Mouse (Mus musculus): ENCODE measurements around the gene Adck1. TPM values are rescaled to one million over a fixed set of nuclear protein-coding genes. Genes with fewer than 3 reads are reported as not detected.

Gene Adck1
- polyA plus RNA-seq, 1 experiment from 2014 or later = 6.8 TPM

DNA sequence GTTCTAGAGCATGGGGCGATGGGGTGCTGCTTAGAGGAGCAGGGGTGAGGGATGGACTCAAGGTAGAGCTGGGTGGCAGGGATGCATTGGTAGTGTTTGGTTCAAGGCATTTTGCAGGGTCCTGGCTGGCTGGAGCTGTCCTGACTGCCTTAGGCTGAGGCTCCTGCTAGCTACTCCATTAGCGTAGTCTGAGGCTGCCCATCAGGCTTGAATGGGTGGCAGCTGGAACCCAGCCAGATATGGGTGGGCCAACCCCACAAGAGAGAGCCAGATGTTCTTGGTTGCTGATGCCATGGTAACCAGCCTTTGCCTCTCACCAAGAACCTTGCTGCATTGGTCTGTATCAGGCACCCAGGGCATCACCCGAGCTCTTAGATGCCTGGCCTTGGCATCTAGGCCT lies 66.6 kb downstream of the Adck1 start:
- no peaks in the 10 kb centered on the region for H3K9me3 ChIP-seq (replicated peaks)
- WGBS (ENCODE audit: insufficient replicate concordance) = 85% methylated on average over 3 of the region's 3 CpGs
- H3K27me3 ChIP-seq = no peaks in the 10 kb centered on the region
- no peak overlapping the region for H3K4me2 ChIP-seq
- H3K9ac ChIP-seq = no peak overlapping the region
- H3K4me1 ChIP-seq (replicated peaks) = no peaks in the 10 kb centered on the region; the same call in 1 of the 2 replicates
- H3K36me3 ChIP-seq (replicated peaks) = no peaks in the 10 kb centered on the region
- ATAC-seq (ENCODE audit: insufficient read depth) = no peak
- no peak overlapping the region for H3K4me3 ChIP-seq (replicated peaks)
- H3K27ac ChIP-seq (replicated peaks) = no peak overlapping the region

DNA sequence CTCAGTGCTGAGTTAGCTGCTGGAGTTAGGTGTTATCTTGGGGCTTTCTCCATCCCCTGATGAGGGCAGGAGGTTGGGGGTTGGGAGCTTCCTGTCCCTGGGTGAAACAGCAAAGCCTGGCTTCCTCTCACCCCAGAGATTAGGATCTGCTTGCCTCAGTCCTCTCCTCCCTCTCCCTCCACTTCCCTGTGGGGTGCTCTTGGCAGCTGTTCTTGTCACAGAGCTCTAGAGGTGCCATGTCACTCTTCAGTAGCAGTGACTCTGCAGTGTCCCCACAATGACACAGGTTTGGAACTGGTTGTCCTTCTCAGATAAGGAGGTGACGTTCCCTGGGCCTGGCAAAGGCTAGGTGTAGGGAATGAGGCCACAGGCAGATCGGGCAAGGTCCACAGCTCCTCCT lies 68.4 kb downstream of the Adck1 start:
- ATAC-seq (ENCODE audit: insufficient read depth) = peak; percentile 56
- no peak overlapping the region for H3K4me3 ChIP-seq (replicated peaks)
- H3K4me2 ChIP-seq = no peak overlapping the region
- no peaks in the 10 kb centered on the region for H3K27me3 ChIP-seq
- H3K9ac ChIP-seq = no peak overlapping the region
- no peak overlapping the region for H3K27ac ChIP-seq (replicated peaks)
- no peaks in the 10 kb centered on the region for H3K9me3 ChIP-seq (replicated peaks)
- no peaks in the 10 kb centered on the region; the same call in 1 of the 2 replicates for H3K4me1 ChIP-seq (replicated peaks)
- 29% methylated on average over 2 of the region's 2 CpGs for WGBS (ENCODE audit: insufficient replicate concordance)
- H3K36me3 ChIP-seq (replicated peaks) = no peaks in the 10 kb centered on the region

DNA sequence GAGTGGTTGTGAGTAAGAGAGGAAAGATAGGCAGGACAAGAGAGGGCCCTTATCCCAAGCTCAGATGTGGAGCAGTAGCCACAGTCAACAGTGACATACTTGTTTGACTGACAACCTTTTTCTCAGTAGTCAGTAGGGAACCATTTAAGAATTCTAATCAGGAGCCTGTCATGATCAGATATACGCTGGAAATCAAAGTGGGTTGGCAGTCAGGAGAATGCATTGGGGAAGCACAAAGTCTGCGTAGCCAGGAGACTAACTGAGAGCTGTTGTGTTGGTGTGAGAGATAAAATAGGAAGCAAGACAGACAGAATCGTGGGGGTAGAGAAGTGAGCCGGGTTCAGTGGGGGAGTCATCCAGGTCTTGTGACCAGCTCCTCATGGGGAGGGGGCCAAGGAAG lies 71.9 kb downstream of the Adck1 start:
- no peaks in the 10 kb centered on the region for H3K9me3 ChIP-seq (replicated peaks)
- H3K36me3 ChIP-seq (replicated peaks) = no peaks in the 10 kb centered on the region
- no peak overlapping the region for H3K9ac ChIP-seq
- H3K4me2 ChIP-seq = no peak overlapping the region
- H3K27ac ChIP-seq (replicated peaks) = no peak overlapping the region
- WGBS (ENCODE audit: insufficient replicate concordance) = 28% methylated on average over 4 of the region's 4 CpGs
- no peak for ATAC-seq (ENCODE audit: insufficient read depth)
- no peaks in the 10 kb centered on the region for H3K27me3 ChIP-seq
- no peaks in the 10 kb centered on the region; the same call in 1 of the 2 replicates for H3K4me1 ChIP-seq (replicated peaks)
- no peak overlapping the region for H3K4me3 ChIP-seq (replicated peaks)

DNA sequence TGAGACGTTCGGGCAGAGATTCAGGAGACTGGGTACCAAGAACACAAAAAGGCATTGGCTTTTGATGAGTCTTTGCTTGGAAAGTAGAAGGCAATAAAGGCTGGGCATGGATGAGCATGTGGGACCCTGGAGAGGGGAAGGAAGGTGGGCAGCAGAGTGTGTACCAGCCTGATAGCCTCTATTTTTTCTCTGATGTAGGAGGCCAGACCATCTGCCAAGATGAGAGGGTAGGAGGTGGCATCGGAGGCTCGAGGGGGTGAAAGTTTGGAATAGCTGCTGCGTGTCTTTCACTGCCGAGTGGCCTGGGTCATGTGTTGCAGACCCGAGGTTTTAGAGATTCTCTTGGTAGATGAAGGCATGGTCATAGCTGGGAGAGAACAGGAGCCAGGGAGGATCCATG lies 72.8 kb downstream of the Adck1 start:
- no peak for ATAC-seq (ENCODE audit: insufficient read depth)

GRCm38 (mm10) chr12:88436962-88437750 lies 76.8 kb downstream of the Adck1 start:
- no peak overlapping the region for H3K4me2 ChIP-seq
- no peaks in the 10 kb centered on the region for H3K9me3 ChIP-seq (replicated peaks)
- no peak overlapping the region for H3K4me3 ChIP-seq (replicated peaks)
- no peaks in the 10 kb centered on the region for H3K4me1 ChIP-seq (replicated peaks)
- H3K9ac ChIP-seq = no peak overlapping the region
- H3K36me3 ChIP-seq (replicated peaks) = no peaks in the 10 kb centered on the region
- 46% methylated on average over 15 of the region's 15 CpGs for WGBS (ENCODE audit: insufficient replicate concordance)
- H3K27ac ChIP-seq (replicated peaks) = no peak overlapping the region
- ATAC-seq (ENCODE audit: insufficient read depth) = no peak
- H3K27me3 ChIP-seq = no peaks in the 10 kb centered on the region

More for the DNA sequence above, 72.8 kb downstream of the Adck1 start:
- Histone ChIP-seq H3K4me3 (replicated peaks) (no peak overlapping the region), H3K4me1 (replicated peaks) (no peaks in the 10 kb centered on the region; the same call in 1 of the 2 replicates), H3K27ac (replicated peaks) (no peak overlapping the region), H3K4me2 (no peak overlapping the region), H3K9me3 (replicated peaks) (no peaks in the 10 kb centered on the region), H3K27me3 (no peaks in the 10 kb centered on the region), H3K36me3 (replicated peaks) (no peaks in the 10 kb centered on the region), H3K9ac (no peak overlapping the region)
- WGBS (ENCODE audit: insufficient replicate concordance) = 67% methylated on average over 7 of the region's 7 CpGs

GRCm38 (mm10) chr12:88441922-88442809 lies 81.8 kb downstream of the Adck1 start:
- WGBS (ENCODE audit: insufficient replicate concordance) = 74% methylated on average over 14 of the region's 14 CpGs
- H3K9me3 ChIP-seq (replicated peaks) = no peaks in the 10 kb centered on the region

GRCm38 (mm10) chr12:88444040-88444439 lies 83.7 kb downstream of the Adck1 start:
- no peaks in the 10 kb centered on the region for H3K27me3 ChIP-seq
- H3K27ac ChIP-seq (replicated peaks) = no peak overlapping the region
- H3K36me3 ChIP-seq (replicated peaks) = no peaks in the 10 kb centered on the region
- H3K4me1 ChIP-seq (replicated peaks) = no peaks in the 10 kb centered on the region
- H3K4me2 ChIP-seq = no peak overlapping the region
- peak; percentile 43; the same call in 1 of the 2 replicates for ATAC-seq (ENCODE audit: insufficient read depth)
- WGBS (ENCODE audit: insufficient replicate concordance) = 61% methylated on average over 5 of the region's 5 CpGs
- H3K9me3 ChIP-seq (replicated peaks) = no peaks in the 10 kb centered on the region
- H3K9ac ChIP-seq = no peak overlapping the region
- no peak overlapping the region for H3K4me3 ChIP-seq (replicated peaks)

More at GRCm38 (mm10) chr12:88441922-88442809, 81.8 kb downstream of the Adck1 start:
- no peak for ATAC-seq (ENCODE audit: insufficient read depth)
- Histone ChIP-seq H3K27me3 (no peaks in the 10 kb centered on the region), H3K27ac (replicated peaks) (no peak overlapping the region), H3K36me3 (replicated peaks) (no peaks in the 10 kb centered on the region), H3K4me3 (replicated peaks) (no peak overlapping the region), H3K4me2 (no peak overlapping the region), H3K4me1 (replicated peaks) (no peaks in the 10 kb centered on the region), H3K9ac (no peak overlapping the region)

DNA sequence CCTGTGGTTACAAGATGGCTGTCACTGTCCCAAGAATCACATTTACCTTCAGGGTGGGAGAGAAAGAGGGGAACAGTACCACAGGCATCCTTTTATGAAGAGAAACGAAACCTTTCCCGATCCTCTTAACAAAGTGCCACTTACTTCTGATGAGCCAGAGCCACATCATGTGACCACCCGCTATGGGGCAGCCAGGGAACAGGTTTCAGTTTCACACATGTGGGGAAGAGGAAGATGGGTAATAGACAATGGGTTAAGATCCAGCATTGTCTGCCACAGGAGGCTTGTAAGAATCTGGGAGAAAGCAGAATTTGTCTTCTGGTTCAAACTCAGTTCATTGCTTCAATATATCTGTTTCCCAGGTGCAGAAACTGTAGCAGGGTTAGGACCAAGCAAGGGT lies 85.1 kb downstream of the Adck1 start:
- Histone ChIP-seq H3K4me2 (no peak overlapping the region), H3K27me3 (no peaks in the 10 kb centered on the region)
- WGBS (ENCODE audit: insufficient replicate concordance) = 71% methylated on average over 3 of the region's 3 CpGs

GRCm38 (mm10) chr12:88450658-88451563 lies 90.6 kb downstream of the Adck1 start:
- H3K9me3 ChIP-seq (replicated peaks) = no peaks in the 10 kb centered on the region

More for the DNA sequence above, 85.1 kb downstream of the Adck1 start:
- Histone ChIP-seq H3K4me1 (replicated peaks) (no peaks in the 10 kb centered on the region), H3K4me3 (replicated peaks) (no peak overlapping the region), H3K36me3 (replicated peaks) (no peaks in the 10 kb centered on the region), H3K9ac (no peak overlapping the region), H3K27ac (replicated peaks) (no peak overlapping the region), H3K9me3 (replicated peaks) (no peaks in the 10 kb centered on the region)
- no peak for ATAC-seq (ENCODE audit: insufficient read depth)

DNA sequence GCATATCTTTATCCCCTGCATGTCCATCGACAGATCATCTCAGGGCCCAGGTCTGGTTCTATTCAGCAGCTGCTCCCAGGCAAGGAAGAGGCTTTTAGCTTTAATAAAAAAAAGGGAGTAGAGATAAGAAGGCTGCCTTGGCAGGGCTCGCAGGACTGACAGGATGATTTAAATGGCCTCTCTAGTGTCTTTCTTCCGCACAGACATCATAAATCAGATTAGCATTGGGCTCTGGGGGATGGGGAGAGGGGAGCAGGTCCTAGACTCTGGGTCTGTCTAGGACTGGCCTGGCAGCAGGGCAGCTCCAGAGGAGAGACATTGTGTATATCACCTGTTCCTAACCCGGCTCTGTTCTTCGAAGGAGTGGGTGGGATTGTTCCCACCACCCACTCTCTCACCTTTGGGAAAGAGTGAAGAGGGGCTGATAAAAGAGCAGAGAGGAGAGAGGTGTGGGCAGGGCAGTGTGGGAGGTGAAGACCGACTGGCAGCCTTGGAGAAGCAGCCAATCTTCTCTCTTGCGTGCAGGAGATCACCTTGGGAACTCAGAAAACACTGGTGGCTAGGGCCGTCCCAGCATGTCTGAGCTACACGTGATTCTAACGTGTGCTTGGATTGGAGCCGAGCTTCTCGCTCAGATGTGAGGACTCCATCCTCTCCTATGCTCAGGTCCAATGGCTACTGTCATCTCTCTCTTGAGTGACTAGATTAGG lies 94.5 kb downstream of the Adck1 start:
- H3K36me3 ChIP-seq (replicated peaks) = no peaks in the 10 kb centered on the region
- H3K27ac ChIP-seq (replicated peaks) = no peak overlapping the region
- 0 out of 2 replicates have a peak, but pooled peaks cover 2% of the 10 kb centered on the region for H3K4me1 ChIP-seq (replicated peaks)
- no peak overlapping the region for H3K4me2 ChIP-seq
- no peaks in the 10 kb centered on the region for H3K9me3 ChIP-seq (replicated peaks)
- WGBS (ENCODE audit: insufficient replicate concordance) = 64% methylated on average over 12 of the region's 12 CpGs
- H3K9ac ChIP-seq = no peak overlapping the region
- no peak overlapping the region for H3K4me3 ChIP-seq (replicated peaks)
- no peak for ATAC-seq (ENCODE audit: insufficient read depth)
- H3K27me3 ChIP-seq = no peaks in the 10 kb centered on the region

More at GRCm38 (mm10) chr12:88450658-88451563, 90.6 kb downstream of the Adck1 start:
- no peak for ATAC-seq (ENCODE audit: insufficient read depth)
- no peaks in the 10 kb centered on the region for H3K4me1 ChIP-seq (replicated peaks)
- H3K9ac ChIP-seq = no peak overlapping the region
- H3K27ac ChIP-seq (replicated peaks) = no peak overlapping the region
- H3K4me3 ChIP-seq (replicated peaks) = no peak overlapping the region
- no peak overlapping the region for H3K4me2 ChIP-seq
- 72% methylated on average over 4 of the region's 4 CpGs for WGBS (ENCODE audit: insufficient replicate concordance)
- H3K27me3 ChIP-seq = no peaks in the 10 kb centered on the region
- H3K36me3 ChIP-seq (replicated peaks) = no peaks in the 10 kb centered on the region

All from liver, embryonic 15.5 days (tissue).